Mouse (Mus musculus) neural tube, embryonic 13.5 days (tissue): Measurements from ENCODE around the gene Babam2. TPM values are rescaled to one million over a fixed set of nuclear protein-coding genes. Genes with fewer than 3 reads are reported as not detected.

Experiments used
- ATAC-seq: fragments of 200-750 bp; cut with Nextera tagmentation; 2 replicates; pipeline ENCODE4 v1.8.0; 2017; ENCODE audit warnings: low read depth, mild to moderate bottlenecking, moderate TSS enrichment, moderate library complexity
- H3K27ac ChIP-seq: fragments of 300-500 bp; sonication (generic); replicated peaks from 2 replicates; pipeline ENCODE4 v1.5.1; 2015; ENCODE audit warnings: moderate library complexity, mild to moderate bottlenecking, inconsistent platforms
- H3K27me3 ChIP-seq: fragments of 300-500 bp; sonication (generic); 2 replicates; pipeline ENCODE4 v1.6.1; 2015; ENCODE audit warnings: mild to moderate bottlenecking, inconsistent platforms
- H3K36me3 ChIP-seq: fragments of 300-500 bp; sonication (generic); 2 replicates; pipeline ENCODE4 v1.6.1; 2015; ENCODE audit warnings: mild to moderate bottlenecking, inconsistent platforms
- H3K4me1 ChIP-seq: fragments of 300-500 bp; sonication (generic); replicated peaks from 2 replicates; pipeline ENCODE4 v1.6.1; 2015; ENCODE audit warnings: inconsistent platforms
- H3K4me2 ChIP-seq: fragments of 300-500 bp; sonication (generic); 2 replicates; pipeline ENCODE4 v1.6.1; 2015; ENCODE audit warnings: inconsistent platforms, mild to moderate bottlenecking, moderate library complexity
- H3K4me3 ChIP-seq: fragments of 300-500 bp; sonication (generic); 2 replicates; pipeline ENCODE4 v1.5.1; 2015; ENCODE audit warnings: mild to moderate bottlenecking, inconsistent platforms
- H3K9ac ChIP-seq: fragments of 300-500 bp; sonication (generic); 2 replicates; pipeline ENCODE4 v1.6.1; 2015; ENCODE audit warnings: moderate library complexity, mild to moderate bottlenecking, inconsistent platforms
- H3K9me3 ChIP-seq: fragments of 300-500 bp; sonication (generic); 2 replicates; pipeline ENCODE4 v1.6.1; 2016; ENCODE audit warnings: inconsistent platforms
- WGBS: fragments of 180-500 bp; shearing (Covaris S2); methylation state at CpG from one replicate; pipeline ENCODE4 v1.1.7; 2015; 5-methylcytosine and 5-hydroxymethylcytosine counted together
- polyA plus RNA-seq: library from polyadenylated mRNA; unstranded; fragments of >200 nt; fragmentation: Nextera tagmentation; extraction: Ambion mirVana; gene quantifications from 2 replicates; pipeline ENCODE4 v1.2.1, GENCODE M21; 2015

Gene Babam2
- polyA plus RNA-seq, 1 experiment from 2014 or later: 54.4 TPM

DNA sequence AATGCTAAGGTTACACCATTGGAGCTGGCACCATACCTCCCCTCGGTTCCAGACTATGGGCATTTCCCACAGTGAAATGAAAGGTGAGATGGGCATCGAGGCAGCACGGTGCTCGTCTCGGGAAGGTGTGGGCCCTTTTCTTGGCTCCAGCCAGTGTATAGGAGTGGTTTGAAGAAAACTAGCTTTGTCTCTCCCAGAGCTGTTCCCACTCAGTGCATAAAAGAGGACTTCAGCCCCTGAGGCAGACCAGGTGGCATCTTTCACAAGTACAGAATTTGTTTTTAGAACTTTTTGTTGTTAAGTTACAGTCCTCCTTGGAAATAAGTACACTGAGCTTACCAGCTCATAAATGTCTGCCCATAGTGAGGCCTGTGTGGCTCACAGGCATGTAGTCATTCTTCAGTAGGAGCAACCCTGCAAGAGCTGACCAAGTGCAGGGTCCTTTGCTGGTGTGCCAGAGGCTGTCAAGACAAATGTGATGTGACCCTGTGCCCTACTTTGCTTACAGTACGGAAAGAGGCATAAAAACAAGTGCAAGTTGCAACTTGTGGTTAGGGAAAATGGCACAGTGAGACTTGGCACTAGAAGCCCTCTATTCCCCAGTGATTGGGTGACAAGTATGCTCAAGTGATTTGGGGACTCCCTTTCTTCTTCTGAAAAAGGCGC, 208.9 kb downstream of the Babam2 start:
- no peak for ATAC-seq
- WGBS: 92% methylated on average over 7 of the region's 7 CpGs

GRCm38 (mm10) chr5:31907959-31908358, 210.5 kb downstream of the Babam2 start:
- Histone ChIP-seq H3K4me1 (no peaks in the 10 kb centered on the region), H3K27me3 (no peaks in the 10 kb centered on the region), H3K27ac (no peak overlapping the region), H3K9ac (no peak overlapping the region), H3K4me3 (no peak overlapping the region), H3K4me2 (no peak overlapping the region), H3K9me3 (no peaks in the 10 kb centered on the region), H3K36me3 (no peaks in the 10 kb centered on the region)
- 96% methylated on average over 2 of the region's 2 CpGs for WGBS
- ATAC-seq: no peak

More for the DNA sequence above, 208.9 kb downstream of the Babam2 start:
- H3K4me3 ChIP-seq: no peak overlapping the region
- H3K4me1 ChIP-seq: no peaks in the 10 kb centered on the region
- no peaks in the 10 kb centered on the region for H3K36me3 ChIP-seq
- no peak overlapping the region for H3K27ac ChIP-seq
- no peak overlapping the region for H3K4me2 ChIP-seq
- no peaks in the 10 kb centered on the region for H3K9me3 ChIP-seq
- no peak overlapping the region for H3K9ac ChIP-seq
- H3K27me3 ChIP-seq: no peaks in the 10 kb centered on the region

- H3K27ac ChIP-seq: no peak overlapping the region
- no peaks in the 10 kb centered on the region for H3K27me3 ChIP-seq
- ATAC-seq: no peak
- H3K9me3 ChIP-seq: no peaks in the 10 kb centered on the region
- no peak overlapping the region for H3K4me2 ChIP-seq
- 91% methylated on average over 2 of the region's 2 CpGs for WGBS
- H3K9ac ChIP-seq: no peak overlapping the region
- no peak overlapping the region for H3K4me3 ChIP-seq
- H3K4me1 ChIP-seq: no peaks in the 10 kb centered on the region
- no peaks in the 10 kb centered on the region for H3K36me3 ChIP-seq
These were observed 211.3 kb downstream of the Babam2 start for GRCm38 (mm10) chr5:31908818-31909217.

DNA sequence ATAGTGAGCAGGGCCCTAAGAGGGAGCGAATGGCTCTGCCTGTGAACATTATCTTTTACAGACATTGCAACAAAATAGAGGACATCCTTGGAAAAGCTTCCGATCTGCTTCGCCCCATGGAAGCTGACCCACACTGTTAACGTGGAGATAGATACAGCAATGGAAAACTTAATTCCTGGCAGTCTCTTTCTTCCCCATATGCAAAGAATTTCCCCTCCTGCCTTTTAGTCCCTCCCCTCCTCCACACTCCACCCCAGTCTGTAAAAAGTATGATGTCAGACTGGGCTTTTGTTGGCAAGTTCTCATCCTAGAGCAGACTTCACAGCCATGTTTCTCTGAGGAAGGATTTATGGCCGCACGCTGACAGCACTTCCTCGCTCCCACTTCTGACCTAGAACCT, 218.8 kb downstream of the Babam2 start:
- H3K9ac ChIP-seq: no peak overlapping the region
- no peak overlapping the region for H3K27ac ChIP-seq
- H3K4me1 ChIP-seq: peaks cover 2% of the 10 kb centered on the region; the same call in 1 of the 2 replicates
- 70% methylated on average over 7 of the region's 7 CpGs for WGBS
- H3K4me2 ChIP-seq: no peak overlapping the region
- H3K36me3 ChIP-seq: no peaks in the 10 kb centered on the region
- H3K4me3 ChIP-seq: no peak overlapping the region
- ATAC-seq: no peak
- no peaks in the 10 kb centered on the region for H3K27me3 ChIP-seq
- no peaks in the 10 kb centered on the region for H3K9me3 ChIP-seq

DNA sequence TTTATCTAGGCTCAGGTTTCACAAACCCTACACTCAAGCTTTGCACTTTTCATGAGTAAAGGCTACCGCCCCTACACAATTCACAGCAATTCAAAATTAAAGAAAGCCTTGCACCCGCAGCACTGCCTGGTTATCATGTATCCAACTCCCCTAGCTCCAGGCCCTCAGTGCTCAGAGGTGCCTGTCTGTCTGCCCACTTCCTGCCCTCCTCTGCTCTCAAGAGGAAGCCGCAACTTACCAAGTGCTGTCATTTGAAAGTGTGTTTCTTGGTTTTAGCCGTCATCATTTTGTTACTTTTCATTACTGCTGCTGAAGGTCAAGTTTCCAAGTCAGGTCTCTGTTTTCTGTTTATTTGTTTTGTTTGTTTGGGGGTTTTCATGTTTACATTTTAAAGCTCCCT, 221.1 kb downstream of the Babam2 start:
- 94% methylated on average over 4 of the region's 4 CpGs for WGBS
- Histone ChIP-seq H3K27ac (no peak overlapping the region), H3K4me1 (peaks cover 2% of the 10 kb centered on the region; the same call in 1 of the 2 replicates), H3K36me3 (no peaks in the 10 kb centered on the region), H3K4me3 (no peak overlapping the region), H3K9ac (no peak overlapping the region), H3K4me2 (no peak overlapping the region), H3K9me3 (no peaks in the 10 kb centered on the region), H3K27me3 (no peaks in the 10 kb centered on the region)
- no peak for ATAC-seq

GRCm38 (mm10) chr5:31920129-31920528, 222.6 kb downstream of the Babam2 start:
- Histone ChIP-seq H3K9me3 (no peaks in the 10 kb centered on the region), H3K4me2 (no peak overlapping the region), H3K36me3 (no peaks in the 10 kb centered on the region), H3K4me3 (no peak overlapping the region), H3K9ac (no peak overlapping the region), H3K27ac (no peak overlapping the region), H3K4me1 (peaks cover 2% of the 10 kb centered on the region; the same call in 1 of the 2 replicates), H3K27me3 (no peaks in the 10 kb centered on the region)
- no peak for ATAC-seq

DNA sequence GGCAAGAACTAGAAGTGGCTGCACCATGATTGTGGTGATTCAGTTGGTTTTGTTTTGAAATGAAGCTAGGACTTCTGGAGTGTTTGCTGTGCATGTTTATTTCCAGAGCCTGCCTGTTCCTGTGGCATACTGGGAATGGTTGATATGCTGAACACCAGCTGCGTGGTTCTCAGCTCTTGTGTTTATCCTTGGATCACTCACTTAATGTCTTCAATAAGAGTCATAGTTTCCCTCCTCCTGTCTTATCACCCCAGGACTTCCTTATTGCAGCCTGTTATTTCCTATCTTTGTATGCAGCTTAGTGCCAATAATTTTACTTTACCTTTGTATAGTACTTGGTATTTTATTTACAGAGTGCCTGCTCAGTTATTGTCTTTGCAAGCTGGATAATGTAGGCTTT, 223.4 kb downstream of the Babam2 start:
- WGBS: 87% methylated on average over 1 of the region's 1 CpGs
- no peak for ATAC-seq
- Histone ChIP-seq H3K4me3 (no peak overlapping the region), H3K4me2 (no peak overlapping the region), H3K36me3 (no peaks in the 10 kb centered on the region), H3K27ac (no peak overlapping the region), H3K9me3 (no peaks in the 10 kb centered on the region), H3K27me3 (no peaks in the 10 kb centered on the region), H3K4me1 (peaks cover 2% of the 10 kb centered on the region; the same call in 1 of the 2 replicates), H3K9ac (no peak overlapping the region)

GRCm38 (mm10) chr5:31924075-31924474, 226.6 kb downstream of the Babam2 start:
- H3K27ac ChIP-seq: no peak overlapping the region
- H3K4me3 ChIP-seq: no peak overlapping the region
- no peak overlapping the region for H3K9ac ChIP-seq
- no peaks in the 10 kb centered on the region for H3K36me3 ChIP-seq
- no peak overlapping the region for H3K4me2 ChIP-seq
- H3K9me3 ChIP-seq: peaks cover 6% of the 10 kb centered on the region
- H3K4me1 ChIP-seq: no peaks in the 10 kb centered on the region
- no peaks in the 10 kb centered on the region for H3K27me3 ChIP-seq
- no peak for ATAC-seq

- Histone ChIP-seq H3K4me3 (no peak overlapping the region), H3K36me3 (no peaks in the 10 kb centered on the region), H3K4me1 (no peaks in the 10 kb centered on the region), H3K9me3 (peaks cover 6% of the 10 kb centered on the region), H3K4me2 (no peak overlapping the region), H3K27me3 (no peaks in the 10 kb centered on the region), H3K27ac (no peak overlapping the region), H3K9ac (no peak overlapping the region)
- ATAC-seq: no peak
- 86% methylated on average over 1 of the region's 1 CpGs for WGBS
These were observed 229.1 kb downstream of the Babam2 start for GRCm38 (mm10) chr5:31926551-31926950.

GRCm38 (mm10) chr5:31929007-31929406, 231.5 kb downstream of the Babam2 start:
- Histone ChIP-seq H3K27ac (no peak overlapping the region), H3K27me3 (no peaks in the 10 kb centered on the region), H3K4me2 (no peak overlapping the region), H3K4me3 (no peak overlapping the region), H3K9me3 (peaks cover 6% of the 10 kb centered on the region), H3K4me1 (no peaks in the 10 kb centered on the region), H3K9ac (no peak overlapping the region), H3K36me3 (no peaks in the 10 kb centered on the region)
- peak; percentile 61; the same call in 1 of the 2 replicates for ATAC-seq
- WGBS: 58% methylated on average over 7 of the region's 7 CpGs

GRCm38 (mm10) chr5:31931127-31931625, 233.7 kb downstream of the Babam2 start:
- no peaks in the 10 kb centered on the region for H3K4me1 ChIP-seq
- no peak overlapping the region for H3K27ac ChIP-seq
- no peak overlapping the region for H3K4me2 ChIP-seq
- H3K9ac ChIP-seq: no peak overlapping the region
- no peaks in the 10 kb centered on the region for H3K36me3 ChIP-seq
- peaks cover 5% of the 10 kb centered on the region for H3K9me3 ChIP-seq
- no peak overlapping the region for H3K4me3 ChIP-seq
- 87% methylated on average over 8 of the region's 8 CpGs for WGBS
- no peak for ATAC-seq
- no peaks in the 10 kb centered on the region for H3K27me3 ChIP-seq

- H3K27me3 ChIP-seq: no peaks in the 10 kb centered on the region
- H3K27ac ChIP-seq: no peak overlapping the region
- WGBS: 77% methylated on average over 1 of the region's 1 CpGs
- H3K9ac ChIP-seq: no peak overlapping the region
- ATAC-seq: no peak
- H3K4me3 ChIP-seq: no peak overlapping the region
- no peak overlapping the region for H3K4me2 ChIP-seq
- H3K4me1 ChIP-seq: no peaks in the 10 kb centered on the region
- H3K36me3 ChIP-seq: no peaks in the 10 kb centered on the region
- H3K9me3 ChIP-seq: peaks cover under 1% of the 10 kb centered on the region
These were observed 234.2 kb downstream of the Babam2 start for GRCm38 (mm10) chr5:31931637-31932036.

DNA sequence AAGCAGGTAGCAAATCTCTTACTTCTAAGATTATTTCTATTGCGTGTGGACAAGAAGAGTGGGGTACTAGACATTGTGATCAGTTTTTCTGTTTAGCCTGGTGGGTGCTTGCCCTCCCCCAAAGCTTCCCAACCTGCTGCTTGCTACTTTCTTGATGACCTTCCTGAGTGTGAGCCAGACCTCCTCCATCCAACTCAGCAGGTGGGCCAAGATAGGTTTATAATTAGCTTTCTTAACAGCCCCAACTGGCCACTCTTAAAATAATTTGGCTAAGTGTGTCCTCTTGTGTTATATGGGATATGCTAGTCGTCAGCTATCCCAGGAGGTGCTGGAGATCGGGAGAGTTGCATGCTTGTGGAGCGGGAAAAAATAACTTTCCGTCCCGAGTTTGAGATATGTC, 235.8 kb downstream of the Babam2 start:
- no peak overlapping the region for H3K9ac ChIP-seq
- ATAC-seq: no peak

More for the DNA sequence above, 235.8 kb downstream of the Babam2 start:
- Histone ChIP-seq H3K4me2 (no peak overlapping the region), H3K9me3 (no peaks in the 10 kb centered on the region), H3K4me3 (no peak overlapping the region), H3K27ac (no peak overlapping the region), H3K27me3 (no peaks in the 10 kb centered on the region), H3K4me1 (no peaks in the 10 kb centered on the region), H3K36me3 (no peaks in the 10 kb centered on the region)
- WGBS: 92% methylated on average over 6 of the region's 6 CpGs
